Mouse (Mus musculus) neural tube, embryonic 12.5 days (tissue): ENCODE results near the gene Zfp706. TPM values are rescaled to one million over a fixed set of nuclear protein-coding genes. Genes with fewer than 3 reads are reported as not detected.

ENCODE experiments used
- ATAC-seq: fragments of 200-750 bp; cut with Nextera tagmentation; 2 replicates; pipeline ENCODE4 v1.8.0; 2017; ENCODE audit warnings: low read depth, mild to moderate bottlenecking, moderate TSS enrichment, moderate library complexity; ENCODE audit not compliant: low FRiP score
- H3K27ac ChIP-seq: fragments of 300-500 bp; sonication (generic); 2 replicates; pipeline ENCODE4 v1.5.1; 2016
- H3K27me3 ChIP-seq: fragments of 300-500 bp; sonication (generic); replicated peaks from 2 replicates; pipeline ENCODE4 v1.6.1; 2016; ENCODE audit warnings: mild to moderate bottlenecking
- H3K36me3 ChIP-seq: fragments of 300-500 bp; sonication (generic); 2 replicates; pipeline ENCODE4 v1.6.1; 2016; ENCODE audit warnings: mild to moderate bottlenecking
- H3K4me1 ChIP-seq: fragments of 300-500 bp; sonication (generic); 2 replicates; pipeline ENCODE4 v1.6.1; 2016
- H3K4me2 ChIP-seq: fragments of 300-500 bp; sonication (generic); replicated peaks from 2 replicates; pipeline ENCODE4 v1.6.1; 2016; ENCODE audit warnings: mild to moderate bottlenecking
- H3K4me3 ChIP-seq: fragments of 300-500 bp; sonication (generic); 2 replicates; pipeline ENCODE4 v1.5.1; 2016
- H3K9ac ChIP-seq: fragments of 300-500 bp; sonication (generic); 2 replicates; pipeline ENCODE4 v1.6.1; 2016; ENCODE audit warnings: mild to moderate bottlenecking
- H3K9me3 ChIP-seq: fragments of 300-500 bp; sonication (generic); 2 replicates; pipeline ENCODE4 v1.6.1; 2016; ENCODE audit warnings: mild to moderate bottlenecking
- WGBS: fragments of 180-500 bp; shearing (Covaris S2); methylation state at CpG from one replicate; pipeline ENCODE4 v1.1.7; 2016; 5-methylcytosine and 5-hydroxymethylcytosine counted together
- polyA plus RNA-seq: library from polyadenylated mRNA; unstranded; fragments of >200 nt; fragmentation: Nextera tagmentation; extraction: Ambion mirVana; gene quantifications from 2 replicates; pipeline ENCODE4 v1.2.1, GENCODE M21; 2016

Gene Zfp706
- polyA plus RNA-seq, 1 experiment from 2014 or later, result 432 TPM

GRCm38 (mm10) chr15:37036481-37037156, 29.0 kb upstream of the Zfp706 start:
- Histone ChIP-seq H3K4me1 (peaks cover 4% of the 10 kb centered on the region; the same call in 1 of the 2 replicates), H3K9me3 (no peaks in the 10 kb centered on the region), H3K36me3 (no peaks in the 10 kb centered on the region), H3K4me3 (no peak overlapping the region), H3K9ac (no peak overlapping the region), H3K27ac (no peak overlapping the region), H3K27me3 (no peaks in the 10 kb centered on the region), H3K4me2 (no peak overlapping the region)
- 75% methylated on average over 7 of the region's 7 CpGs for WGBS
- no peak for ATAC-seq

- 89% methylated on average over 2 of the region's 2 CpGs for WGBS
These were observed 26.6 kb upstream of the Zfp706 start for GRCm38 (mm10) chr15:37034155-37034554.

GRCm38 (mm10) chr15:37033431-37033830, 25.9 kb upstream of the Zfp706 start:
- Histone ChIP-seq H3K27ac (no peak overlapping the region), H3K27me3 (no peaks in the 10 kb centered on the region), H3K9me3 (no peaks in the 10 kb centered on the region), H3K36me3 (no peaks in the 10 kb centered on the region), H3K4me1 (peaks cover 5% of the 10 kb centered on the region; the same call in 1 of the 2 replicates), H3K4me2 (no peak overlapping the region), H3K4me3 (no peak overlapping the region), H3K9ac (no peak overlapping the region)
- ATAC-seq, result no peak
- WGBS, result 90% methylated on average over 2 of the region's 2 CpGs

More at GRCm38 (mm10) chr15:37034155-37034554, 26.6 kb upstream of the Zfp706 start:
- H3K27me3 ChIP-seq, result no peaks in the 10 kb centered on the region
- no peak overlapping the region for H3K9ac ChIP-seq
- no peak overlapping the region for H3K27ac ChIP-seq
- ATAC-seq, result no peak
- no peaks in the 10 kb centered on the region for H3K36me3 ChIP-seq
- no peak overlapping the region for H3K4me2 ChIP-seq
- H3K4me3 ChIP-seq, result no peak overlapping the region
- H3K4me1 ChIP-seq, result peaks cover 5% of the 10 kb centered on the region; the same call in 1 of the 2 replicates
- no peaks in the 10 kb centered on the region for H3K9me3 ChIP-seq

- Histone ChIP-seq H3K4me2 (no peak overlapping the region), H3K4me3 (no peak overlapping the region), H3K27me3 (no peaks in the 10 kb centered on the region), H3K9ac (no peak overlapping the region), H3K27ac (no peak overlapping the region), H3K4me1 (peaks cover 5% of the 10 kb centered on the region; the same call in 1 of the 2 replicates), H3K9me3 (no peaks in the 10 kb centered on the region), H3K36me3 (no peaks in the 10 kb centered on the region)
- peak; percentile 76 for ATAC-seq
- 28% methylated on average over 6 of the region's 6 CpGs for WGBS
These were observed 24.0 kb upstream of the Zfp706 start for GRCm38 (mm10) chr15:37031334-37032150.

- Histone ChIP-seq H3K27me3 (no peaks in the 10 kb centered on the region), H3K9me3 (no peaks in the 10 kb centered on the region), H3K4me2 (no peak overlapping the region), H3K27ac (no peak overlapping the region), H3K4me1 (peaks cover 5% of the 10 kb centered on the region; the same call in 1 of the 2 replicates), H3K36me3 (no peaks in the 10 kb centered on the region), H3K4me3 (no peak overlapping the region), H3K9ac (no peak overlapping the region)
- no peak for ATAC-seq
- 90% methylated on average over 3 of the region's 3 CpGs for WGBS
These were observed 23.4 kb upstream of the Zfp706 start for GRCm38 (mm10) chr15:37030929-37031328.

GRCm38 (mm10) chr15:37027956-37028355, 20.4 kb upstream of the Zfp706 start:
- no peak overlapping the region for H3K4me2 ChIP-seq
- peaks cover 5% of the 10 kb centered on the region; the same call in 1 of the 2 replicates for H3K4me1 ChIP-seq
- no peaks in the 10 kb centered on the region for H3K36me3 ChIP-seq
- no peaks in the 10 kb centered on the region for H3K9me3 ChIP-seq
- H3K27ac ChIP-seq, result no peak overlapping the region
- no peak overlapping the region for H3K4me3 ChIP-seq
- no peak overlapping the region for H3K9ac ChIP-seq
- H3K27me3 ChIP-seq, result no peaks in the 10 kb centered on the region
- no peak for ATAC-seq

GRCm38 (mm10) chr15:37026458-37026857, 18.9 kb upstream of the Zfp706 start:
- ATAC-seq, result no peak
- 86% methylated on average over 4 of the region's 4 CpGs for WGBS
- Histone ChIP-seq H3K4me3 (no peak overlapping the region), H3K9ac (no peak overlapping the region), H3K4me2 (no peak overlapping the region), H3K27ac (no peak overlapping the region), H3K9me3 (no peaks in the 10 kb centered on the region), H3K36me3 (no peaks in the 10 kb centered on the region), H3K27me3 (no peaks in the 10 kb centered on the region), H3K4me1 (no peaks in the 10 kb centered on the region)

- ATAC-seq, result no peak
- Histone ChIP-seq H3K9ac (no peak overlapping the region), H3K4me2 (no peak overlapping the region), H3K4me3 (no peak overlapping the region), H3K27ac (no peak overlapping the region), H3K27me3 (no peaks in the 10 kb centered on the region), H3K9me3 (no peaks in the 10 kb centered on the region), H3K36me3 (no peaks in the 10 kb centered on the region), H3K4me1 (no peaks in the 10 kb centered on the region)
These were observed 13.1 kb upstream of the Zfp706 start for GRCm38 (mm10) chr15:37020581-37021245.

- Histone ChIP-seq H3K4me2 (no peak overlapping the region), H3K4me3 (no peak overlapping the region), H3K4me1 (no peaks in the 10 kb centered on the region), H3K9me3 (no peaks in the 10 kb centered on the region), H3K27ac (no peak overlapping the region), H3K27me3 (no peaks in the 10 kb centered on the region), H3K36me3 (no peaks in the 10 kb centered on the region), H3K9ac (no peak overlapping the region)
- no peak for ATAC-seq
- 87% methylated on average over 3 of the region's 3 CpGs for WGBS
These were observed 11.9 kb upstream of the Zfp706 start for GRCm38 (mm10) chr15:37019434-37019833.

GRCm38 (mm10) chr15:37011897-37012296, 4.3 kb upstream of the Zfp706 start:
- H3K4me1 ChIP-seq, result peaks cover 2% of the 10 kb centered on the region; the same call in 1 of the 2 replicates
- 91% methylated on average over 7 of the region's 7 CpGs for WGBS
- H3K9me3 ChIP-seq, result no peaks in the 10 kb centered on the region
- no peak overlapping the region for H3K4me3 ChIP-seq
- H3K27me3 ChIP-seq, result no peaks in the 10 kb centered on the region
- no peak overlapping the region for H3K27ac ChIP-seq
- H3K4me2 ChIP-seq, result no peak overlapping the region
- H3K9ac ChIP-seq, result no peak overlapping the region
- no peaks in the 10 kb centered on the region for H3K36me3 ChIP-seq
- ATAC-seq, result no peak

GRCm38 (mm10) chr15:37011316-37011715, 3.7 kb upstream of the Zfp706 start:
- H3K9me3 ChIP-seq, result no peaks in the 10 kb centered on the region
- no peak for ATAC-seq
- no peak overlapping the region for H3K9ac ChIP-seq
- H3K4me3 ChIP-seq, result no peak overlapping the region
- 84% methylated on average over 3 of the region's 3 CpGs for WGBS
- H3K36me3 ChIP-seq, result no peaks in the 10 kb centered on the region
- no peaks in the 10 kb centered on the region for H3K27me3 ChIP-seq
- H3K27ac ChIP-seq, result no peak overlapping the region
- H3K4me2 ChIP-seq, result no peak overlapping the region
- peaks cover 4% of the 10 kb centered on the region; the same call in 1 of the 2 replicates for H3K4me1 ChIP-seq

GRCm38 (mm10) chr15:37008546-37008945, 973 bp upstream of the Zfp706 start:
- Histone ChIP-seq H3K4me2 (no peak overlapping the region), H3K9me3 (no peaks in the 10 kb centered on the region), H3K4me1 (peaks cover 21% of the 10 kb centered on the region), H3K4me3 (no peak overlapping the region), H3K36me3 (no peaks in the 10 kb centered on the region), H3K27ac (no peak overlapping the region), H3K27me3 (no peaks in the 10 kb centered on the region), H3K9ac (no peak overlapping the region)
- no peak for ATAC-seq
